Mouse (Mus musculus): Measurements from ENCODE around the gene Zfp287. TPM values are rescaled to one million over a fixed set of nuclear protein-coding genes. Genes with fewer than 3 reads are reported as not detected.
A peak's percentile ranks its signal among the peaks of the same experiment; 100 is the strongest.

The Zfp287 gene
- polyA plus RNA-seq, 1 experiment = 1.2 TPM

- Histone ChIP-seq H3K27ac (ENCODE audit: insufficient read depth, low read depth, low read length) (no peak overlapping the region), H3K4me3 (ENCODE audit: insufficient read depth, low read depth, low read length) (no peak overlapping the region), H3K4me1 (ENCODE audit: control insufficient read depth, insufficient read depth, low read length) (no peaks in the 10 kb centered on the region), H3K27me3 (replicated peaks; ENCODE audit: control insufficient read depth, insufficient read depth, low read length) (no peaks in the 10 kb centered on the region), H3K36me3 (ENCODE audit: control insufficient read depth, insufficient read depth, low read length) (no peaks in the 10 kb centered on the region)
- no peak for TF ChIP-seq CTCF (conservative IDR thresholded peaks at IDR 0.05; ENCODE audit: insufficient read depth, insufficient read length, low read depth, low read length)
- no peak for TF ChIP-seq POLR2A (IDR thresholded peaks at IDR 0.05; ENCODE audit: low read depth, low read length)
- DNase-seq = no peak
- 72% methylated on average over 7 of the region's 7 CpGs for WGBS
These were observed 23.5 kb downstream of the Zfp287 start for GRCm38 (mm10) chr11:62708252-62708651.

- WGBS = 64% methylated on average over 2 of the region's 2 CpGs
- DNase-seq = no peak
- Histone ChIP-seq H3K27ac (ENCODE audit: insufficient read depth, low read depth, low read length) (no peak overlapping the region), H3K4me1 (ENCODE audit: control insufficient read depth, insufficient read depth, low read length) (no peaks in the 10 kb centered on the region), H3K36me3 (ENCODE audit: control insufficient read depth, insufficient read depth, low read length) (no peaks in the 10 kb centered on the region), H3K27me3 (replicated peaks; ENCODE audit: control insufficient read depth, insufficient read depth, low read length) (no peaks in the 10 kb centered on the region), H3K4me3 (ENCODE audit: insufficient read depth, low read depth, low read length) (no peak overlapping the region)
- TF ChIP-seq POLR2A (IDR thresholded peaks at IDR 0.05; ENCODE audit: low read depth, low read length) (no peak), CTCF (conservative IDR thresholded peaks at IDR 0.05; ENCODE audit: insufficient read depth, insufficient read length, low read depth, low read length) (no peak)
These were observed 25.6 kb downstream of the Zfp287 start for GRCm38 (mm10) chr11:62706141-62706540.

- no peaks in the 10 kb centered on the region for H3K27me3 ChIP-seq (replicated peaks; ENCODE audit: control insufficient read depth, insufficient read depth, low read length)
- 76% methylated on average over 1 of the region's 1 CpGs for WGBS
- no peak for DNase-seq
- no peak overlapping the region for H3K4me3 ChIP-seq (ENCODE audit: insufficient read depth, low read depth, low read length)
- no peaks in the 10 kb centered on the region for H3K4me1 ChIP-seq (ENCODE audit: control insufficient read depth, insufficient read depth, low read length)
- no peak overlapping the region for H3K27ac ChIP-seq (ENCODE audit: insufficient read depth, low read depth, low read length)
- H3K36me3 ChIP-seq (ENCODE audit: control insufficient read depth, insufficient read depth, low read length) = no peaks in the 10 kb centered on the region
- TF ChIP-seq CTCF (conservative IDR thresholded peaks at IDR 0.05; ENCODE audit: insufficient read depth, insufficient read length, low read depth, low read length) (no peak), POLR2A (IDR thresholded peaks at IDR 0.05; ENCODE audit: low read depth, low read length) (no peak)
These were observed 30.5 kb downstream of the Zfp287 start for GRCm38 (mm10) chr11:62701218-62701617.

GRCm38 (mm10) chr11:62699749-62700148 is 32.0 kb downstream of the Zfp287 start:
- DNase-seq = no peak
- Histone ChIP-seq H3K27me3 (replicated peaks; ENCODE audit: control insufficient read depth, insufficient read depth, low read length) (no peaks in the 10 kb centered on the region), H3K4me1 (ENCODE audit: control insufficient read depth, insufficient read depth, low read length) (no peaks in the 10 kb centered on the region), H3K4me3 (ENCODE audit: insufficient read depth, low read depth, low read length) (no peak overlapping the region), H3K36me3 (ENCODE audit: control insufficient read depth, insufficient read depth, low read length) (no peaks in the 10 kb centered on the region), H3K27ac (ENCODE audit: insufficient read depth, low read depth, low read length) (no peak overlapping the region)
- 80% methylated on average over 4 of the region's 4 CpGs for WGBS
- TF ChIP-seq POLR2A (IDR thresholded peaks at IDR 0.05; ENCODE audit: low read depth, low read length) = no peak
- TF ChIP-seq CTCF (conservative IDR thresholded peaks at IDR 0.05; ENCODE audit: insufficient read depth, insufficient read length, low read depth, low read length) = no peak

- TF ChIP-seq POLR2A (IDR thresholded peaks at IDR 0.05; ENCODE audit: low read depth, low read length) (no peak), CTCF (conservative IDR thresholded peaks at IDR 0.05; ENCODE audit: insufficient read depth, insufficient read length, low read depth, low read length) (no peak)
- 94% methylated on average over 8 of the region's 8 CpGs for WGBS
These were observed 36.6 kb downstream of the Zfp287 start for GRCm38 (mm10) chr11:62695126-62695525.

GRCm38 (mm10) chr11:62693299-62694184 is 38.2 kb downstream of the Zfp287 start:
- Histone ChIP-seq H3K27me3 (replicated peaks; ENCODE audit: control insufficient read depth, insufficient read depth, low read length) (no peaks in the 10 kb centered on the region), H3K36me3 (ENCODE audit: control insufficient read depth, insufficient read depth, low read length) (no peaks in the 10 kb centered on the region), H3K4me3 (ENCODE audit: insufficient read depth, low read depth, low read length) (no peak overlapping the region), H3K4me1 (ENCODE audit: control insufficient read depth, insufficient read depth, low read length) (no peaks in the 10 kb centered on the region), H3K27ac (ENCODE audit: insufficient read depth, low read depth, low read length) (no peak overlapping the region)
- peak; percentile 55 for DNase-seq
- TF ChIP-seq CTCF (conservative IDR thresholded peaks at IDR 0.05; ENCODE audit: insufficient read depth, insufficient read length, low read depth, low read length) (peak; percentile 73), POLR2A (IDR thresholded peaks at IDR 0.05; ENCODE audit: low read depth, low read length) (no peak)
- WGBS = 18% methylated on average over 9 of the region's 11 CpGs

More at GRCm38 (mm10) chr11:62695126-62695525, 36.6 kb downstream of the Zfp287 start:
- Histone ChIP-seq H3K4me3 (ENCODE audit: insufficient read depth, low read depth, low read length) (no peak overlapping the region), H3K36me3 (ENCODE audit: control insufficient read depth, insufficient read depth, low read length) (no peaks in the 10 kb centered on the region), H3K27ac (ENCODE audit: insufficient read depth, low read depth, low read length) (no peak overlapping the region), H3K4me1 (ENCODE audit: control insufficient read depth, insufficient read depth, low read length) (no peaks in the 10 kb centered on the region), H3K27me3 (replicated peaks; ENCODE audit: control insufficient read depth, insufficient read depth, low read length) (no peaks in the 10 kb centered on the region)
- no peak for DNase-seq

- DNase-seq = no peak
- WGBS = 81% methylated on average over 3 of the region's 3 CpGs
- Histone ChIP-seq H3K27me3 (replicated peaks; ENCODE audit: control insufficient read depth, insufficient read depth, low read length) (no peaks in the 10 kb centered on the region), H3K27ac (ENCODE audit: insufficient read depth, low read depth, low read length) (no peak overlapping the region), H3K36me3 (ENCODE audit: control insufficient read depth, insufficient read depth, low read length) (no peaks in the 10 kb centered on the region), H3K4me3 (ENCODE audit: insufficient read depth, low read depth, low read length) (no peak overlapping the region), H3K4me1 (ENCODE audit: control insufficient read depth, insufficient read depth, low read length) (no peaks in the 10 kb centered on the region)
- no peak for TF ChIP-seq CTCF (conservative IDR thresholded peaks at IDR 0.05; ENCODE audit: insufficient read depth, insufficient read length, low read depth, low read length)
- TF ChIP-seq POLR2A (IDR thresholded peaks at IDR 0.05; ENCODE audit: low read depth, low read length) = no peak
These were observed 40.1 kb downstream of the Zfp287 start for GRCm38 (mm10) chr11:62691592-62691991.

Data from kidney, adult 2 months (tissue).